Mouse (Mus musculus) myocyte (in vitro differentiated cells): ENCODE results near the gene Vim.

Experiments used
- CEBPB ChIP-seq: IDR thresholded peaks from 2 replicates; pipeline ENCODE4 v1.6.1; 2011; ENCODE audit warnings: mild to moderate bottlenecking, moderate library complexity; ENCODE audit not compliant: poor library complexity, insufficient read depth, severe bottlenecking
- E2F4 ChIP-seq: IDR thresholded peaks from one replicate; pipeline ENCODE4 v1.6.1; 2011; ENCODE audit warnings: mild to moderate bottlenecking, control low read depth, moderate library complexity; ENCODE audit not compliant: insufficient read depth
- MAX ChIP-seq: IDR thresholded peaks from one replicate; pipeline ENCODE4 v1.6.1; 2011; ENCODE audit warnings: low read depth, mild to moderate bottlenecking, control low read depth
- MYOD1 ChIP-seq, 3 experiments: IDR thresholded peaks; one replicate each; pipeline ENCODE4 v1.6.1; 2011; ENCODE audit warnings: control low read depth in 2 of 3, low read depth in 2 of 3, mild to moderate bottlenecking in 2 of 3, moderate library complexity in 1 of 3; ENCODE audit not compliant: insufficient read length in 2 of 3, control insufficient read depth in 1 of 3
- MYOG ChIP-seq, 3 experiments: IDR thresholded peaks; one replicate each; pipeline ENCODE4 v1.6.1; 2011; ENCODE audit warnings: control low read depth in 2 of 3, low read depth in 2 of 3, mild to moderate bottlenecking in 2 of 3; ENCODE audit not compliant: insufficient read length in 2 of 3, control insufficient read depth in 1 of 3, insufficient read depth in 1 of 3
- POLR2A ChIP-seq: IDR thresholded peaks from one replicate; pipeline ENCODE4 v1.6.1; 2011; ENCODE audit warnings: low read depth, mild to moderate bottlenecking, control low read depth, moderate library complexity; ENCODE audit not compliant: insufficient read length
- POLR2AphosphoS2 ChIP-seq: IDR thresholded peaks from one replicate; pipeline ENCODE4 v1.6.1; 2011; ENCODE audit warnings: low read depth, control low read depth; ENCODE audit not compliant: insufficient read length
- REST ChIP-seq: IDR thresholded peaks from one replicate; pipeline ENCODE4 v1.6.1; 2011; ENCODE audit warnings: mild to moderate bottlenecking, control low read depth, moderate library complexity; ENCODE audit not compliant: insufficient read depth, insufficient read length
- SRF ChIP-seq: IDR thresholded peaks from one replicate; pipeline ENCODE4 v1.6.1; 2011; ENCODE audit warnings: low read depth; ENCODE audit not compliant: control insufficient read depth, insufficient read length
- TCF12 ChIP-seq: IDR thresholded peaks from one replicate; pipeline ENCODE4 v1.6.1; 2011; ENCODE audit warnings: mild to moderate bottlenecking, control low read depth; ENCODE audit not compliant: poor library complexity, insufficient read depth, severe bottlenecking
- TCF3 ChIP-seq: IDR thresholded peaks from one replicate; pipeline ENCODE4 v1.6.1; 2011; ENCODE audit warnings: low read depth, control low read depth; ENCODE audit not compliant: insufficient read length
- USF1 ChIP-seq: IDR thresholded peaks from one replicate; pipeline ENCODE4 v1.6.1; 2011; ENCODE audit warnings: low read depth, mild to moderate bottlenecking, control low read depth, moderate library complexity

DNA sequence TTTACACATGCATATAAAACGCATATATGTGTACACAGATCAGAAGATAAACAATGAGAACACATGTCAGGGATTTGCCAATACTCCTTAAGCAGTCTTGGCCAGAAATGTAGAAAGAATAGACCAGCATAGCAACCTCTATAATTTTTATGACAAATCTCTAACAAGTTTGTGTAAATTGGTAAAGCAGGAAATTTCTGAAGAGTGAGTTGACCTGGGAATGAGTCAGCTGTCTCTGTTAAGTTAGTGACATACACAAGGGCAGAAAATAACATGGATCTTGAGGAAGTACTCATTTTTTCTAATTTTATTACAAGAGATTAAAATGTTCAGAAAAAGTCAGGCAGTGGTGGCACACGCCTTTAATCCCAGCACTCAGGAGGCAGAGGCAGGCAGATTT lies 47.5 kb upstream of the Vim start:
- TF ChIP-seq POLR2A: no peak
- TF ChIP-seq USF1: no peak
- TF ChIP-seq E2F4: no peak
- TF ChIP-seq TCF3: no peak
- no peak for TF ChIP-seq CEBPB
- TF ChIP-seq REST: no peak
- no peak for TF ChIP-seq MYOD1 (IDR thresholded peaks at IDR 0.05; ENCODE audit: control insufficient read depth in 1 of 3, insufficient read length in 2 of 3, low read depth in 2 of 3)
- TF ChIP-seq MYOG (IDR thresholded peaks at IDR 0.05; ENCODE audit: control insufficient read depth in 1 of 3, insufficient read depth in 1 of 3, insufficient read length in 2 of 3, low read depth in 2 of 3): no peak
- TF ChIP-seq MAX: no peak
- no peak for TF ChIP-seq POLR2AphosphoS2
- no peak for TF ChIP-seq TCF12
- no peak for TF ChIP-seq SRF
